Mouse (Mus musculus) intestine, postnatal 0 days (tissue): ENCODE measurements around the gene Inpp5d. TPM values are rescaled to one million over a fixed set of nuclear protein-coding genes. Genes with fewer than 3 reads are reported as not detected.
A peak's percentile ranks its signal among the peaks of the same experiment; 100 is the strongest.

Source experiments
- ATAC-seq: fragments of 200-750 bp; cut with Nextera tagmentation; 2 replicates; pipeline ENCODE4 v1.8.0; 2017; ENCODE audit warnings: mild to moderate bottlenecking, moderate TSS enrichment, moderate library complexity
- H3K27ac ChIP-seq: fragments of 300-500 bp; sonication (generic); 2 replicates; pipeline ENCODE4 v1.5.1; 2014; ENCODE audit warnings: mild to moderate bottlenecking, low read depth, low read length, moderate library complexity
- H3K27me3 ChIP-seq: fragments of 300-500 bp; sonication (generic); replicated peaks from 2 replicates; pipeline ENCODE4 v1.6.1; 2014; ENCODE audit warnings: low read length, mixed read lengths; ENCODE audit not compliant: control insufficient read depth, insufficient read depth
- H3K36me3 ChIP-seq: fragments of 300-500 bp; sonication (generic); 2 replicates; pipeline ENCODE4 v1.6.1; 2014; ENCODE audit warnings: mild to moderate bottlenecking, moderate library complexity; ENCODE audit not compliant: control insufficient read depth, insufficient read depth
- H3K4me1 ChIP-seq: fragments of 300-500 bp; sonication (generic); replicated peaks from 2 replicates; pipeline ENCODE4 v1.6.1; 2014; ENCODE audit warnings: antibody characterized with exemption, low read length, mixed read lengths; ENCODE audit not compliant: control insufficient read depth, insufficient read depth
- H3K4me2 ChIP-seq: fragments of 300-500 bp; sonication (generic); replicated peaks from 2 replicates; pipeline ENCODE4 v1.6.1; 2014; ENCODE audit warnings: low read depth, mild to moderate bottlenecking, moderate library complexity
- H3K4me3 ChIP-seq: fragments of 300-500 bp; sonication (generic); 2 replicates; pipeline ENCODE4 v1.5.1; 2014; ENCODE audit warnings: low read depth, low read length
- H3K9ac ChIP-seq: fragments of 300-500 bp; sonication (generic); 2 replicates; pipeline ENCODE4 v1.6.1; 2014; ENCODE audit warnings: mild to moderate bottlenecking, low read depth, low read length
- H3K9me3 ChIP-seq: fragments of 300-500 bp; sonication (generic); 2 replicates; pipeline ENCODE4 v1.6.1; 2016; ENCODE audit warnings: mixed run types; ENCODE audit not compliant: control insufficient read depth
- CTCF ChIP-seq: sonication (generic); IDR thresholded peaks from 2 replicates; pipeline ENCODE4 v1.5.1; 2016; ENCODE audit warnings: low read depth, mild to moderate bottlenecking, control low read depth, antibody characterized with exemption, moderate library complexity
- WGBS: fragments of 180-500 bp; shearing (Covaris S2); extraction: QIAGEN DNeasy Blood & Tissue Kit; methylation state at CpG from one replicate; pipeline ENCODE4 v1.1.7; 2014; 5-methylcytosine and 5-hydroxymethylcytosine counted together
- polyA plus RNA-seq: library from polyadenylated mRNA; unstranded; fragments of >200 nt; fragmentation: Nextera tagmentation; extraction: Ambion mirVana; gene quantifications from 2 replicates; pipeline ENCODE4 v1.2.1, GENCODE M21; 2015

The Inpp5d gene
- polyA plus RNA-seq, 1 experiment from 2014 or later = 2.5 TPM

DNA sequence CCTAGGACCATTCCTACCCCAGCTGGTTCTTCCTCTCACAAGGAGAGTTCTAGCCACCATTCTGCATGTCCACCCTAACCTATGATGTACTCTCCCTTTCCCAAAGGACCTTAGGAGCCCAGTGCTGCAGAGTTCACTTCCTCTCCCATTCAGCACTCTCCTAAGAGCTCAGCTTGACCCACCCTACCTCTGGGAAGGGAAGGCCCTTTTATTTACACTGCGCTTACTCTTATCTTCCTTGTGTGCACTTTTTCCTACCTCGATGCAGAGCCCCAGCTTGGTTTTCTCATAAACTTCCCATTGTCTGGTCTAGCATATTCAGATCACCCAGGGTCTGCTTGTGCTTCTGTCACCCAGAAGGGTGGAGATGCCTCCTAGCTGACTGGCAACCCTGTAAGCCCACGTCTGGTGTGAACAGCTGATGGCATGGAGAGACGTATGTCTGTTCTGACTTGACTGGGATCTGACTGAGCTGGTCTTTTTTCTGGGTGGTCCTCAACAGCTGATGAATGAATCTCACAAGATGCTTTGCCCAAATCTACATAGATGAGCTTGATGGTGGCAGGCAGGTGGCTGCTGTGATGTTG lies 29.2 kb downstream of the Inpp5d start:
- no peak overlapping the region for H3K4me2 ChIP-seq
- ATAC-seq = no peak
- 37% methylated on average over 4 of the region's 4 CpGs for WGBS
- H3K9ac ChIP-seq = no peak overlapping the region
- no peaks in the 10 kb centered on the region for H3K27me3 ChIP-seq
- H3K27ac ChIP-seq = no peak overlapping the region
- TF ChIP-seq CTCF = no peak
- H3K4me3 ChIP-seq = no peak overlapping the region
- H3K36me3 ChIP-seq = no peaks in the 10 kb centered on the region
- H3K4me1 ChIP-seq = peaks cover 3% of the 10 kb centered on the region; the same call in 1 of the 2 replicates
- no peaks in the 10 kb centered on the region for H3K9me3 ChIP-seq

DNA sequence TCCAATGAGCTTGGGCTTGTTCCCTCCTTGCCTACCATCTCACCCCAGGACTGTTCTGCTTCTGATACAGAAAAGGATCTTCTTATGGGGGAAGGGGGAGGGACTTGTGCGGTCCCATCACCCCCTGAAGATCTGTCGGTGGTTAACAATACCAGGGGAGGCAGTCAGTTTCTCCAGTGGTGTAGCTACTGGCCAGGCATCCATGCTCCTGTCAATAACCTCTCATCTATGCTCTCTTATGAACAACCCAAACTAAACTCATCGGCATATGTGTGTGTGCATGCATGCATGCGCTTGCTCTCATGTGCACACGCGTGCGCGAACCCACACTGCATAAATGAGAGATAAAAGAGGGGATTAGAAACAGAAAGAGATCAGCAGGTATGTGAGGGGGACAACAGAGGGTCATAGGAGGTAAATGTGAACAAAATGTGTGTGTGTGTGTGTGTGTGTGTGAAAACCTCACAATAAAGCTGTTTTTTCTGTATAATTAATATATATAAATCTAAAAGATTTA lies 29.9 kb downstream of the Inpp5d start:
- no peak for ATAC-seq
- Histone ChIP-seq H3K4me2 (no peak overlapping the region), H3K27me3 (no peaks in the 10 kb centered on the region), H3K9ac (no peak overlapping the region), H3K36me3 (no peaks in the 10 kb centered on the region), H3K27ac (no peak overlapping the region), H3K4me3 (no peak overlapping the region), H3K4me1 (peaks cover 3% of the 10 kb centered on the region; the same call in 1 of the 2 replicates), H3K9me3 (no peaks in the 10 kb centered on the region)
- no peak for TF ChIP-seq CTCF
- 89% methylated on average over 8 of the region's 8 CpGs for WGBS

DNA sequence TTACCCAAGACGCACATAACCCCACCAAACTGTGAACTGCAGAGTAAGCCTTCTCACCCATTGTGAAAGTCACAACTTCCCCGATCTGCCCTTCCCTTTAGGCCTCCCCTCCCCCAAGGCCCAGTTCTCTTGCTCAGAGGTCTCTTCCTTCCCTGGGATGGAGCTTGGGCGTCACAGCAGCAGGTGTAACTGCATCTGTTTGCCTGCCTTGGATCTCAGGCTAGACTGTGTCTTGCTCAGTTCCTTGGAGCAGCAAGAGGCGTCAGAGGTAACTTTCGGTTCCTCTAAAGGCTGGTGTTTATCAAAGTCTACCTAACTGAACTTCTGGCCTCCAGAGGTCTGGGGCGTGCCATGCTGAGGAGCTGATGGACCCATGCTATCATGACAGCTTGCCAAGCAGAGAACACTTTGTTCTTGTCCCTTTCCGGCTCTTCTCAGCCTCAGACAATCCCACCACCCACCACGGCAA lies 30.5 kb downstream of the Inpp5d start:
- no peaks in the 10 kb centered on the region for H3K9me3 ChIP-seq
- WGBS = 54% methylated on average over 8 of the region's 8 CpGs
- no peaks in the 10 kb centered on the region for H3K36me3 ChIP-seq
- ATAC-seq = peak; percentile 60
- H3K9ac ChIP-seq = no peak overlapping the region
- TF ChIP-seq CTCF = no peak
- H3K4me1 ChIP-seq = peaks cover 3% of the 10 kb centered on the region; the same call in 1 of the 2 replicates
- H3K27me3 ChIP-seq = no peaks in the 10 kb centered on the region
- no peak overlapping the region for H3K4me2 ChIP-seq
- no peak overlapping the region for H3K27ac ChIP-seq
- H3K4me3 ChIP-seq = no peak overlapping the region

DNA sequence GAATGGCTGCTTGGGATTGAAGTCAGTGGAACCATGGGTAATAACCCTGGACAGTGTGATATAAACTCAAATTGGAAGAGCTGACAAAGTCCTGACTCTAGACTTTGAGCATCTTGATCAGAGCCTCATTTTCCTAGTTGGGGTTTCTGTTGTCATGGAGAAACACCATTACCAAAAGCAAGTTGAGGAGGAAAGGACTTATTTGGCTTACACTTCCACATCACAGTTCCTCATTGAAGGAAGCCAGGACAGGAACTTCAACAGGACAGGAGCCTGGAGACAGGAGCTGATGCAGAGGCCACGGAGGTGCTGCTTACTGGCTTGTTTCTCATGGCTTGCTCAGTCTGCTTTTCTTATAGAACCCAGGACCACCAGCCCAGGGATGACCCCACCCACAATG lies 31.3 kb downstream of the Inpp5d start:
- Histone ChIP-seq H3K36me3 (no peaks in the 10 kb centered on the region), H3K4me1 (peaks cover 3% of the 10 kb centered on the region; the same call in 1 of the 2 replicates), H3K9ac (no peak overlapping the region), H3K4me3 (no peak overlapping the region), H3K27ac (no peak overlapping the region), H3K4me2 (no peak overlapping the region), H3K9me3 (no peaks in the 10 kb centered on the region), H3K27me3 (no peaks in the 10 kb centered on the region)
- no peak for TF ChIP-seq CTCF
- ATAC-seq = no peak
- 85% methylated on average over 1 of the region's 1 CpGs for WGBS

DNA sequence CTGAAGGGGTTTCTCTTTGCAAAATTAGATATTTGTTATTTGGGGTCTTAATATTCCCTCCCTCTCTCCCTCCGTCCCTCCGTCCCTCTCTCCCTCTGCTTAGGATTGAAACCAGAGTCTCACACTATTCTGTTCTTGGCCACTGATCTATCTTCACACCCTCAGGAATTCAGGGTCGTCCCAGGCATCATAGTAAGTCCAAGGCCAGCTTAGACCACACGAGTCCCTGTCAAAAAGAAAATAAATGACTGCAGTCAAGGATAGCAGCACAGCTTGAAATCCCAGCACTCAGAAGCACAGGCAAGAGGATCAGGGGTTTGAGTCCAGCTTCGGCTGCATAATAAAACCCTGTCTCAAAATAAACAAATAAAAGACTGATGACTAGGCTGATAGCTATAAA lies 35.0 kb downstream of the Inpp5d start:
- no peak for TF ChIP-seq CTCF
- no peaks in the 10 kb centered on the region for H3K9me3 ChIP-seq
- H3K27ac ChIP-seq = no peak overlapping the region
- no peaks in the 10 kb centered on the region for H3K36me3 ChIP-seq
- H3K9ac ChIP-seq = no peak overlapping the region
- H3K4me3 ChIP-seq = no peak overlapping the region
- no peaks in the 10 kb centered on the region for H3K27me3 ChIP-seq
- 35% methylated on average over 5 of the region's 5 CpGs for WGBS
- ATAC-seq = no peak
- H3K4me2 ChIP-seq = no peak overlapping the region
- peaks cover 3% of the 10 kb centered on the region for H3K4me1 ChIP-seq

DNA sequence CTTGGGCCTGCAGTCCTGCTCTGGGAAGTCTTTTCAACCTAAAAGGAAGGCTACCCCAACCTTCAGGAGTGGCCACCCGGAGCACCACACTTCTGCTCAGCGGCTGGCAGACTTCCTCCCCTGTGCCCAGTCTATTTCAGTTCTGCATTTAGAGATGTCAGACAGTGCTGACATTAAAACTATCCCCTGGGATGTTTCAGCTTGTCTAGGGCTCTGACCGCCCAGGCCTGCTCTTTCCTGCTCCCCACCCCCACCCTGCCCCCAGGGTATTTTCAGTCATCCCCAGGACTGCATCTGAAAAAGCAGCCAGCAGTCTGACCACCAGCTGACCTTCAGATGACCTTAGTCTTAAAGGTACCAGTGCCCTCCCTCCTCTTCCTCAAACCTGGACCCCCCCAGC lies 38.0 kb downstream of the Inpp5d start:
- no peak for ATAC-seq
- Histone ChIP-seq H3K27ac (no peak overlapping the region), H3K27me3 (no peaks in the 10 kb centered on the region), H3K4me3 (no peak overlapping the region), H3K4me2 (no peak overlapping the region), H3K9ac (no peak overlapping the region), H3K4me1 (no peaks in the 10 kb centered on the region; the same call in 1 of the 2 replicates), H3K9me3 (no peaks in the 10 kb centered on the region), H3K36me3 (no peaks in the 10 kb centered on the region)
- TF ChIP-seq CTCF = no peak
- 64% methylated on average over 3 of the region's 3 CpGs for WGBS
